Mouse (Mus musculus): Measurements from ENCODE around the gene Ncstn. TPM values are rescaled to one million over a fixed set of nuclear protein-coding genes. Genes with fewer than 3 reads are reported as not detected.

Ncstn gene
- polyA plus RNA-seq, 1 experiment from 2014 or later = 136 TPM

DNA sequence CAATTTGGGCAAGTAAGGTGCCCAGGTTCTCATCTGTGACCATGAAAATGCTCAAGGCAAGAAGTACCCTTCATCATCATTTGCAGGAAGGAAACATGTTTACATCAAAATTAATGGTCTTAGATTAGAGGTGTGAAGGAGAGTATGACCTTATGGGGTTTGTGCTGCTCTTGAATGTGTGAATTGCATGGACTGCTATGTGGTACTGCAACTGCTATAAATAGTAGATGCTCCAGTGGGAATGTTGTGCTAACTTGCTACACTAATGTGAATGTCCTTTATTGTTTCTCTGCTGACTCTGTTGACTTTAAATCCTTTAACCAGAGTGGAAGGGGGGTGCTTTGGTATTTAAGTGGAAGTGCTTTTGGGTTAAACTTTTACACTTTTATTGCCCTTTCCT lies 11.7 kb upstream of the Ncstn start:
- Histone ChIP-seq H3K27me3 (ENCODE audit: control insufficient read depth, insufficient read depth, low read length) (no peaks in the 10 kb centered on the region), H3K9me3 (ENCODE audit: control insufficient read depth, low read length) (no peaks in the 10 kb centered on the region), H3K4me1 (ENCODE audit: control insufficient read depth, insufficient read depth, low read length) (no peaks in the 10 kb centered on the region), H3K27ac (ENCODE audit: low read depth, low read length) (no peak overlapping the region), H3K4me3 (ENCODE audit: low read length) (no peak overlapping the region), H3K4me2 (replicated peaks; ENCODE audit: low read depth, low read length) (no peak overlapping the region), H3K36me3 (ENCODE audit: control insufficient read depth, insufficient read depth, low read length) (peaks cover 87% of the 10 kb centered on the region), H3K9ac (ENCODE audit: low read depth, low read length) (no peak overlapping the region)
- no peak for ATAC-seq (ENCODE audit: low FRiP score, low TSS enrichment)

DNA sequence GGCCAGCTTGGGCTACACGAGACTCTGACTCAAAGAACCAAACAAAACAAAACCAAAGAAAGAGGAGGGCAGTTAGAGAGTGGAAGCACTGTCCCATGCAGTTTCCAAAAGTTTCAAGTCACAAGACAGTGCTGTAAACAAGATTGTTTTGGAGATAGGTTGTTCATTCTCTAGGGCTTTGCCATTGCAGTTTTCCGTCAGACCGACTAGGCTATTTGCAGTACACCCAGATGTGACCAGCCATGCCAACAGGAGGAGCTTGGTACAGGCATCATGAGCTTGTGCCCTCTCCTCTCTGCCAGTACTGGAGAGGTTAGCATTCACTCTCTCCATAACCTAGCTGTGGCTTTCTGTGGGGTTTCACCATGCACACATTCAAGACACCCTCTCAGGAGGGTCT lies 10.9 kb upstream of the Ncstn start:
- Histone ChIP-seq H3K27ac (ENCODE audit: low read depth, low read length) (no peak overlapping the region), H3K4me2 (replicated peaks; ENCODE audit: low read depth, low read length) (no peak overlapping the region)
- 72% methylated on average over 3 of the region's 3 CpGs for WGBS

DNA sequence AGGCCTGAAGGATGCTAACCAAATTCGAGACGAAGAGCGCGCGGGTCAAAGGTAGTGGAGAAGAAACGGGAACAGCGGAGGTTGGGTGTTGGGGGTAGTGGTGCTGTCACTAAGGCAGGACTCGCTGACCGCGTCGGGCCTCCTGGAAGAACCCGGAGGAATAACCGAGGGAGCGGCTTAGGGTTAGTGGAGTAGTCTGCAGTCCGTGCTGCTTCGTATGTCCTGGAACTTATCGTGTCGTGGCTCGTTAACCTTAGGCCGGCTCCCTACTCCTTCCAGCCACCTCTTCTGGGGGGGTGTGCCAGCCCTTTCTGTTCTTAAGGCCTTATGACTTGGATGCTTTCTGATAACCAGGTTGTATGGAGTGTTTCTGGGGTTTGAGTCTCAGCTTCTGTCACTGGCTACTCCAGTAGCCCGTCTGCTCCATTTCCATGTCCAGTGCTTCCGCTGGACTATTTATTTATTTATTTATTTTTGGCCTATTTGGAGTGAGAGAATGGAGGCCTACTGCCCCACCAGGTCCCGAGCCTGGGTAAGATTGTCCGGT lies 377 bp upstream of the Ncstn start:
- H3K36me3 ChIP-seq (ENCODE audit: control insufficient read depth, insufficient read depth, low read length) = peaks cover 27% of the 10 kb centered on the region
- H3K9me3 ChIP-seq (ENCODE audit: control insufficient read depth, low read length) = no peaks in the 10 kb centered on the region
- WGBS = under 1% methylated on average over 23 of the region's 24 CpGs
- peak overlapping the region; percentile 73; the same call in 1 of the 2 replicates for H3K27ac ChIP-seq (ENCODE audit: low read depth, low read length)
- 0 out of 2 replicates have a peak, but pooled peaks cover 6% of the 10 kb centered on the region for H3K4me1 ChIP-seq (ENCODE audit: control insufficient read depth, insufficient read depth, low read length)
- ATAC-seq (ENCODE audit: low FRiP score, low TSS enrichment) = peak; percentile 74
- peak overlapping the region; percentile 86 for H3K9ac ChIP-seq (ENCODE audit: low read depth, low read length)
- no peaks in the 10 kb centered on the region for H3K27me3 ChIP-seq (ENCODE audit: control insufficient read depth, insufficient read depth, low read length)
- peak overlapping the region; percentile 44 for H3K4me2 ChIP-seq (replicated peaks; ENCODE audit: low read depth, low read length)
- peak overlapping the region; percentile 91 for H3K4me3 ChIP-seq (ENCODE audit: low read length)

More for the DNA sequence above, 10.9 kb upstream of the Ncstn start:
- no peaks in the 10 kb centered on the region for H3K27me3 ChIP-seq (ENCODE audit: control insufficient read depth, insufficient read depth, low read length)
- no peak for ATAC-seq (ENCODE audit: low FRiP score, low TSS enrichment)
- H3K36me3 ChIP-seq (ENCODE audit: control insufficient read depth, insufficient read depth, low read length) = peaks cover 90% of the 10 kb centered on the region
- H3K4me1 ChIP-seq (ENCODE audit: control insufficient read depth, insufficient read depth, low read length) = no peaks in the 10 kb centered on the region
- no peak overlapping the region for H3K9ac ChIP-seq (ENCODE audit: low read depth, low read length)
- H3K9me3 ChIP-seq (ENCODE audit: control insufficient read depth, low read length) = no peaks in the 10 kb centered on the region
- no peak overlapping the region for H3K4me3 ChIP-seq (ENCODE audit: low read length)

DNA sequence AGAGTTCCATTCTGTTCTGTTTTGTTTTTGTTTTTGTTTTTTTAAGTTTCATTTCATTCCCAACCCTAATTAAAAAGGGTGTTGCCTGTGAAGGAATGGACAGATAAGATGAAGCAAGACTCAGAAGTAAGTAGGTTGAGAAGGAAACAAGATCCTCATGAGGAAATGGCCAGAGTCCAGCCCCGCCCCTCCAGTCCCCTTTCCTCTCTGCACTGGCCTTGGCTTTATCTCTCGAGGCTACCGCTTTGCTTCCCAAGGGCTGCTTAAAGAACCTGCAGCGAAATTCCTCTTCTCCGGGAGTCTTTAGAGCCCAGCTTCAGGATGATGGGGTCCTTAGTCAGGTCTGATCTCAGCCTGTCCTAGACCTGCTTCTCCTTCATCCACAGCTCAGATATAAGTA lies 4.6 kb downstream of the Ncstn start:
- H3K36me3 ChIP-seq (ENCODE audit: control insufficient read depth, insufficient read depth, low read length) = peaks cover 66% of the 10 kb centered on the region
- H3K4me1 ChIP-seq (ENCODE audit: control insufficient read depth, insufficient read depth, low read length) = no peaks in the 10 kb centered on the region
- no peak overlapping the region for H3K4me3 ChIP-seq (ENCODE audit: low read length)
- no peak overlapping the region for H3K27ac ChIP-seq (ENCODE audit: low read depth, low read length)
- no peak overlapping the region for H3K9ac ChIP-seq (ENCODE audit: low read depth, low read length)
- no peak overlapping the region for H3K4me2 ChIP-seq (replicated peaks; ENCODE audit: low read depth, low read length)
- 74% methylated on average over 5 of the region's 5 CpGs for WGBS
- no peaks in the 10 kb centered on the region for H3K9me3 ChIP-seq (ENCODE audit: control insufficient read depth, low read length)
- H3K27me3 ChIP-seq (ENCODE audit: control insufficient read depth, insufficient read depth, low read length) = no peaks in the 10 kb centered on the region
- no peak for ATAC-seq (ENCODE audit: low FRiP score, low TSS enrichment)

DNA sequence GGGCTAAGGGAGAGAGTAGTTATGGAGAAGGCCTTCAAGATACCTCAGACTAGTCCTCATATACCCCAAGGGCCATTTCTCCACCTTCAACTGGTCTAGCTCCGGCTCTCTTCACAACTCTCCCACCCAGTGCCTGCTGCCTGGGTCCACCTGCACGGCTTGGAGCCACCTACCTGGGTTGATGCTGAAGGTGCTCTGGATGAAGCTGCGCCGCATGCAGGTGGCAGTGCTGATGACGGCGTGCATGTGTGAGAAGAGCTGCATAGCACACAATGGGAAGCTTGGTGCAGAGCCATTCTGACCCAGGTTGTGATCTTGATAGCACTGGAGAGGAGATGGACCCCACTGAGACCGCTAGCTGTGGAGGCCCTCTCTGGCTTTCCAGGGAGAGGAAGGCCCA lies 10.0 kb downstream of the Ncstn start:
- 96% methylated on average over 7 of the region's 7 CpGs for WGBS
- no peak for ATAC-seq (ENCODE audit: low FRiP score, low TSS enrichment)
- Histone ChIP-seq H3K4me1 (ENCODE audit: control insufficient read depth, insufficient read depth, low read length) (no peaks in the 10 kb centered on the region), H3K27ac (ENCODE audit: low read depth, low read length) (no peak overlapping the region), H3K9ac (ENCODE audit: low read depth, low read length) (no peak overlapping the region), H3K9me3 (ENCODE audit: control insufficient read depth, low read length) (no peaks in the 10 kb centered on the region), H3K27me3 (ENCODE audit: control insufficient read depth, insufficient read depth, low read length) (no peaks in the 10 kb centered on the region), H3K4me2 (replicated peaks; ENCODE audit: low read depth, low read length) (no peak overlapping the region), H3K36me3 (ENCODE audit: control insufficient read depth, insufficient read depth, low read length) (peaks cover 92% of the 10 kb centered on the region), H3K4me3 (ENCODE audit: low read length) (no peak overlapping the region)

DNA sequence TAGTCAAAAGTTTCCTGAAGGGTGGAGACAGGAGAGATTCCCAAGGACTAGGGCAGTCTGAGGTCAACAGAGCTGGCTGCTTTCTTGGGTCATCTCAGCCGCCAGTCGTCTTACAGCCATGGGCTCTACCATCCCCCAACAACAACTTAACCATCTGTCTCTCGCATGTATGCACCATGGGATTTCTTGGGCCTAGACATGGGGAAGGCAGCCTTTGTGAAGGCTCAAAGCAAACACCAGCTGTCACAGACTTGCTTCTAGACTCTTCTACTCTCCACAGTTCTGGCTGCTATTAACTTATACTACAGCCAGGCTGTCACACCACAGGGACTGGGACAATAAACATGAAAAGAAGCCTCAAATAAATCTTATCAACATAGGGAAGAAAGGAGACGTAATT lies 11.0 kb downstream of the Ncstn start:
- no peaks in the 10 kb centered on the region for H3K9me3 ChIP-seq (ENCODE audit: control insufficient read depth, low read length)
- H3K4me3 ChIP-seq (ENCODE audit: low read length) = no peak overlapping the region
- ATAC-seq (ENCODE audit: low FRiP score, low TSS enrichment) = no peak
- whole genome bisulfite sequencing = 52% methylated on average over 4 of the region's 4 CpGs
- H3K27ac ChIP-seq (ENCODE audit: low read depth, low read length) = no peak overlapping the region
- H3K27me3 ChIP-seq (ENCODE audit: control insufficient read depth, insufficient read depth, low read length) = no peaks in the 10 kb centered on the region
- H3K36me3 ChIP-seq (ENCODE audit: control insufficient read depth, insufficient read depth, low read length) = peaks cover 94% of the 10 kb centered on the region
- H3K9ac ChIP-seq (ENCODE audit: low read depth, low read length) = no peak overlapping the region
- H3K4me2 ChIP-seq (replicated peaks; ENCODE audit: low read depth, low read length) = no peak overlapping the region
- H3K4me1 ChIP-seq (ENCODE audit: control insufficient read depth, insufficient read depth, low read length) = no peaks in the 10 kb centered on the region

DNA sequence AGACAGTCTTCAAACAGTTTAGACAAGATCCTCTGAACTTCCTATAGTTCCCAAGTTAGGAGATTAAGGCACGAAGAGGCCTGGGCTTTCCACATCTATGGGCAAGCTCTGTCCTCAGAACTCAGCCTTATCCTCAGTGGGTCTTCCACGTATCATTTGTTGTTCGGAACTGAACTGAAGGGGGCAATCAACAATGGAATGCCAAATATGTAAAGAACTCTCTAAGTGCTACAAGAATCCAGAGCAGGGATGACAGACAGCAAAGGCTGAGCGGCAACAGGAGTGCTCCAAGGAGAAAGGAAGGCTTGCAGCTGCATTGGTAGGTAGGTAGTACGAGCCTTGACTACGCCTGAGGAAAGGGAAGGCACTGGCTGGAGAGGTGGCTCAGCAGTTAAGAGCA lies 12.4 kb downstream of the Ncstn start:
- H3K36me3 ChIP-seq (ENCODE audit: control insufficient read depth, insufficient read depth, low read length) = peaks cover 100% of the 10 kb centered on the region

DNA sequence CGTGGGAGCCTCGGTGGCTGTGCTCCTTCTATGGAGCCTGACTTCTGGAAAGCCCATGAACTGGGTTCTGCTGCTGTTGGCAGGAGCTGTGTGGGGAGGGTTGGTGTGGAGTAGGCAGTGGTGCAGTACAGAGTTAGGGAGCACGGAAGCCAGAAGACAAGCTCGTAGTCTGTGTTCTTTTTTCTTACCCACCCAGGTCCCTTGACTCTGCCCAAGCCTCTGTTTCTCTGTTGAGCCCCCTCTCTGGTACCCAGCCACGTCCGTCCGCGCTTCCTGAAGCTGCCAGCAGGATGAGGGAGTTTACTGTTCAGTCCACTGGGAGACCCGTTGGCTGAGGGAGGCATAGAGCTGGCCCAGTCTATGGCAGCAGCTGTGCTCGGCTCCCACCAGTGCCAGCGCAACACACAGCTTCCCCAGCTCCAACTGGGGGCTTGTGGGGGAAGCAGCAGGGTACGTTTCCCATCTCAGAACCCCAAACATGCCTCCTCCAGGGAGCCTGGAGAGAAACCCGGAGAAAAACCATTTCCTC lies 17.9 kb downstream of the Ncstn start:
- Histone ChIP-seq H3K4me1 (ENCODE audit: control insufficient read depth, insufficient read depth, low read length) (peaks cover 7% of the 10 kb centered on the region; the same call in 1 of the 2 replicates), H3K9ac (ENCODE audit: low read depth, low read length) (no peak overlapping the region), H3K36me3 (ENCODE audit: control insufficient read depth, insufficient read depth, low read length) (peaks cover 53% of the 10 kb centered on the region), H3K27me3 (ENCODE audit: control insufficient read depth, insufficient read depth, low read length) (no peaks in the 10 kb centered on the region), H3K4me3 (ENCODE audit: low read length) (no peak overlapping the region), H3K4me2 (replicated peaks; ENCODE audit: low read depth, low read length) (no peak overlapping the region), H3K27ac (ENCODE audit: low read depth, low read length) (no peak overlapping the region), H3K9me3 (ENCODE audit: control insufficient read depth, low read length) (no peaks in the 10 kb centered on the region)
- ATAC-seq (ENCODE audit: low FRiP score, low TSS enrichment) = no peak
- WGBS = 75% methylated on average over 13 of the region's 13 CpGs

More for the DNA sequence above, 12.4 kb downstream of the Ncstn start:
- H3K4me1 ChIP-seq (ENCODE audit: control insufficient read depth, insufficient read depth, low read length) = no peaks in the 10 kb centered on the region
- H3K27me3 ChIP-seq (ENCODE audit: control insufficient read depth, insufficient read depth, low read length) = no peaks in the 10 kb centered on the region
- H3K9ac ChIP-seq (ENCODE audit: low read depth, low read length) = no peak overlapping the region
- WGBS = 83% methylated on average over 6 of the region's 6 CpGs
- no peak overlapping the region for H3K27ac ChIP-seq (ENCODE audit: low read depth, low read length)
- no peak overlapping the region for H3K4me3 ChIP-seq (ENCODE audit: low read length)
- no peak for ATAC-seq (ENCODE audit: low FRiP score, low TSS enrichment)
- no peaks in the 10 kb centered on the region for H3K9me3 ChIP-seq (ENCODE audit: control insufficient read depth, low read length)
- H3K4me2 ChIP-seq (replicated peaks; ENCODE audit: low read depth, low read length) = no peak overlapping the region

DNA sequence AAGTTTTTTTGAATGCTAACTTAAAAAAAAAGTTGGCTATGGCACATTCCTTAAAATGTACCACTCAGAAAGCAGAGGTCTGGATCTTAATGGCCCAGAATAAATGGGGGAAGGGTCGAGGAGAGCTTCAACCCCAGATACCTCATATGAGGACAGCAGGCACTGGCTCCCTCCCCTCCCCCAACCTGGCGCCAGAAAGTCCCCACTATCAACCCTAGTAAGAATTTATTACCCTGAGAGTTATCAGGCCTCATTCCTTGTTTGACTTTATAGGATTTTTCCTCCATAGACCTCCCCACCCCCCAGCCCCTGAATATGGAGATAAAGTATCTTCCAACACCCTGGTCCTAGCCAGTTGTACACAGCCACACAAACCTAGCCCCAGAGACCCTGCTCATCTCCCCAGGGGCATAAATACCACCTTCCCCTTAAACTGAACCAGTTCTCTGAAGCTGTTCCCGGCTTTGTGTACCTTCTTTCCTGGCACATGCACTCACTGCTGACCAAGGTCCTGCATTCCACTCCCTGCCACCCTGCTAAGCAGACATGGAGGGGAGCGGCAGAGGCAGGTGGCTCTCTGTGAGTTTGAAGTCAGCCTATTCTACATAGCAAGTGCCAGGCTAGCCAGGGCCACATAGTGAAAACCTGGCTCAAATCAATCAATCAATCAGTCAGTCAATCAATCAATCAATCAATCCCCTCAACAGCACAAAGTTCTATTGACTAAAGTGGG lies 19.1 kb downstream of the Ncstn start:
- Histone ChIP-seq H3K9ac (ENCODE audit: low read depth, low read length) (no peak overlapping the region), H3K4me3 (ENCODE audit: low read length) (no peak overlapping the region), H3K4me2 (replicated peaks; ENCODE audit: low read depth, low read length) (no peak overlapping the region), H3K36me3 (ENCODE audit: control insufficient read depth, insufficient read depth, low read length) (peaks cover 40% of the 10 kb centered on the region), H3K4me1 (ENCODE audit: control insufficient read depth, insufficient read depth, low read length) (peaks cover 7% of the 10 kb centered on the region; the same call in 1 of the 2 replicates), H3K27me3 (ENCODE audit: control insufficient read depth, insufficient read depth, low read length) (no peaks in the 10 kb centered on the region), H3K9me3 (ENCODE audit: control insufficient read depth, low read length) (no peaks in the 10 kb centered on the region), H3K27ac (ENCODE audit: low read depth, low read length) (no peak overlapping the region)
- peak; percentile 47; the same call in 1 of the 2 replicates for ATAC-seq (ENCODE audit: low FRiP score, low TSS enrichment)
- WGBS = 33% methylated on average over 4 of the region's 4 CpGs
